Mouse (Mus musculus): Measurements from ENCODE around the gene Nebl.
"Not testable (repeated sequence)": the region's sequence is repeated elsewhere in the genome, so short reads cannot be mapped to it uniquely, and the experiment has no call there.

Gene Nebl

GRCm38 (mm10) chr2:17390513-17391200 is 340.6 kb downstream of the Nebl start:
- DNase-seq, result no peak

- DNase-seq, result no peak
Observed at GRCm38 (mm10) chr2:17389886-17390285, 341.4 kb downstream of the Nebl start.

GRCm38 (mm10) chr2:17389379-17389778 is 341.9 kb downstream of the Nebl start:
- no peak for DNase-seq

GRCm38 (mm10) chr2:17382227-17382626 is 349.0 kb downstream of the Nebl start:
- DNase-seq, result no peak

- DNase-seq, result no peak
Observed at GRCm38 (mm10) chr2:17375916-17376315, 355.3 kb downstream of the Nebl start.

- DNase-seq, result no peak
Observed at GRCm38 (mm10) chr2:17365671-17366070, 365.6 kb downstream of the Nebl start.

GRCm38 (mm10) chr2:17364971-17365548 is 366.2 kb downstream of the Nebl start:
- no peak for DNase-seq

GRCm38 (mm10) chr2:17363337-17364216 is 367.7 kb downstream of the Nebl start:
- DNase-seq, result no peak

- no peak for DNase-seq
Observed at GRCm38 (mm10) chr2:17362181-17362580, 369.1 kb downstream of the Nebl start.

GRCm38 (mm10) chr2:17344643-17345042 is 386.6 kb downstream of the Nebl start:
- DNase-seq, result no peak

- peak; percentile 85 to 86 for DNase-seq
Observed at GRCm38 (mm10) chr2:17335451-17335850, 395.8 kb downstream of the Nebl start.

- no peak for DNase-seq
Observed at GRCm38 (mm10) chr2:17326590-17326989, 404.7 kb downstream of the Nebl start.

GRCm38 (mm10) chr2:17316850-17317249 is 414.4 kb downstream of the Nebl start:
- DNase-seq, result no peak

- DNase-seq, result no peak
Observed at GRCm38 (mm10) chr2:17301379-17301778, 429.9 kb downstream of the Nebl start.

- no peak for DNase-seq
Observed at GRCm38 (mm10) chr2:17297496-17297895, 433.8 kb downstream of the Nebl start.

GRCm38 (mm10) chr2:17295257-17295656 is 436.0 kb downstream of the Nebl start:
- DNase-seq, result not testable (repeated sequence)

All from cerebellum, postnatal 25 days (tissue).